In genomic region chr2:101825226-101826120, GRCm38 (mm10) we compare ENCODE assay signal across 25 mouse cellular contexts.
"Had no signal": no experiment of that assay in that cellular context is flagged by ENCODE, and none has a peak within 500 bp of the region (broad histone marks: within the 10 kb centered on the region; RNA-seq: fewer than 3 reads in every experiment).

No protein-coding gene starts in this region.

- H3K9me3 ChIP-seq: limb, embryonic 13.5 days; liver, embryonic 12.5 days; liver, embryonic 15.5 days; lung, embryonic 15.5 days; megakaryocyte, embryonic 14.5 days; midbrain, embryonic 10.5 days; midbrain, embryonic 15.5 days; neural tube, embryonic 12.5 days; neural tube, embryonic 15.5 days had no signal

- H3K4me3 ChIP-seq: layer of hippocampus, adult 2 months; left cerebral cortex, adult 2 months; limb, embryonic 13.5 days; liver, embryonic 12.5 days; liver, embryonic 15.5 days; lung, embryonic 15.5 days; megakaryocyte, embryonic 14.5 days; midbrain, embryonic 10.5 days; midbrain, embryonic 15.5 days; neural tube, embryonic 12.5 days; neural tube, embryonic 15.5 days had no signal

- H3K4me1 ChIP-seq: neural tube, embryonic 12.5 days; neural tube, embryonic 15.5 days had no signal

- H3K4me2 ChIP-seq: limb, embryonic 13.5 days; liver, embryonic 12.5 days; liver, embryonic 15.5 days; lung, embryonic 15.5 days; midbrain, embryonic 15.5 days; neural tube, embryonic 12.5 days; neural tube, embryonic 15.5 days had no signal

- H3K27me3 ChIP-seq: limb, embryonic 13.5 days; liver, embryonic 12.5 days; liver, embryonic 15.5 days; lung, embryonic 15.5 days; midbrain, embryonic 15.5 days; neural tube, embryonic 12.5 days; neural tube, embryonic 15.5 days had no signal

- H3K27ac ChIP-seq: layer of hippocampus, adult 2 months; left cerebral cortex, adult 2 months; limb, embryonic 13.5 days; liver, embryonic 12.5 days; liver, embryonic 15.5 days; lung, embryonic 15.5 days; midbrain, embryonic 10.5 days; midbrain, embryonic 15.5 days; neural tube, embryonic 12.5 days; neural tube, embryonic 15.5 days; stomach, postnatal 0 days had no signal

- ATAC-seq: inflammation-experienced regulatory T-cells, adult 6 months; liver, embryonic 12.5 days; midbrain, embryonic 15.5 days had no signal

- H3K9ac ChIP-seq: limb, embryonic 13.5 days; liver, embryonic 12.5 days; liver, embryonic 15.5 days; lung, embryonic 15.5 days; midbrain, embryonic 15.5 days; neural tube, embryonic 12.5 days; neural tube, embryonic 15.5 days had no signal

- H3K36me3 ChIP-seq: limb, embryonic 13.5 days; liver, embryonic 12.5 days; liver, embryonic 15.5 days; lung, embryonic 15.5 days; midbrain, embryonic 10.5 days; midbrain, embryonic 15.5 days; neural tube, embryonic 12.5 days; neural tube, embryonic 15.5 days had no signal

- DNase-seq: kidney, adult 9 months; layer of hippocampus, postnatal 36 days; liver; lung, adult 18-20 months; lung, postnatal 10 days; lung, postnatal 36 days; right cerebral cortex, adult 18-20 months; right cerebral cortex, postnatal 14 days; right cerebral cortex, postnatal 4 days; thymus, adult 2 months; thymus, postnatal 14 days; thymus, postnatal 4 days had no signal
